Mouse (Mus musculus): ENCODE data around the gene Igsf9b.

Gene Igsf9b

DNA sequence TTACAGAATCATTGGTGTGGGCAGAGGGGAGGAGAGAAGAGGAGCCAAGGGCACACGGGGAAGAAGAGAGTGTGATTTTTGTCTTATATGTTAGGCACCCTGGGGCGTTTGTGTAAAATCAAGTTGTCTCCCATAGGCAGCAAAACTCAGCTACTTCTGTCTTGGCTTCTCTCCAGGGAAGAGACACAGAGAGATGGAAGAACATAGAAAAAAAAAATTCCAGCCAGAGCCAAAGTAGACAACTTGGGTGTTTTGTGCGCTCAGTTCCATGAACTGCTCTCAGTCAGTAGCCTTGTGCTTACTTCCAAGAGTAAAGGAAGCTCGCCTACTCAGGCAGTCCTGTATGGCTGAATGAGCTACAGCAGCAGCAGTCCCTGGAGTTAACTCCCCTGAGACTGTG lies 31.4 kb downstream of the Igsf9b start:
- DNase-seq (ENCODE audit: low spot score in 2 of 2), result no peak

DNA sequence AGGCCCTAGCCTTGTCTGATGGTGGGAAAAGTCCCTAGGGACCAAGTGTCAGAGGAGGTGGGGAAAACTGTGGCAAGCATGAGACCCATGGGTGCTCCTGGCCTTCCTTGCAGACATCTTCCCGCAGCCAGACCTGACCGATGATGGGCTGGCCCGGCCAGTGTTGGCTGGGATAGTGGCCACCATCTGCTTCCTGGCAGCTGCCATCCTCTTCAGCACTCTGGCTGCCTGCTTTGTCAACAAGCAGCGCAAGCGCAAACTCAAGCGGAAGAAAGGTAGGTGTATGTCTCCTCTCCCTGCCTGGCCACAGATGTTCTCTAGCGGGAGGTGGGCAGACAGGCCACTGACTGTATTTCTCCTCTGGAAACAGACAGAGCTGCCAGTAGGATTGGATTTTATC lies 32.5 kb downstream of the Igsf9b start:
- DNase-seq (ENCODE audit: low spot score in 2 of 2), result no peak

DNA sequence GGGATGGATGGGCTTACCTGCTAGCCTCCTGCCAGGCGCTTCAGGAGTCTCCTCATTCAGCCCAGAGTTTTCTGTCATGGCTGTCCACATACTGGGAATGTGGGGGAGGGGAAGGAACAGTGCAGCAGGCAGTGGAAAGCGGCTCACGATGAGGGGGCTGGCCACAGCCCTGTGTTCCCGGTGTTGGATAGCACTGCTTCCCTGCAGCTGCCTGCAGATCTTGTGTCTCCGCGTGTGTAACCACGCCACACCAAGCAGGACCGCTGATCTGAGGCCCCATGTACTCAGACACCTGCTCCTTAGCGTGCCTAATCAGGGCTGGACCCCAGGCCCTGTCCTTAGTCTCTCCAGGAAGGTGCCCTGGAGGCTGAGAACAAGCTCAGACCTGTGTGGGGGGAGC lies 35.9 kb downstream of the Igsf9b start:
- no peak for DNase-seq (ENCODE audit: low spot score in 2 of 2)

DNA sequence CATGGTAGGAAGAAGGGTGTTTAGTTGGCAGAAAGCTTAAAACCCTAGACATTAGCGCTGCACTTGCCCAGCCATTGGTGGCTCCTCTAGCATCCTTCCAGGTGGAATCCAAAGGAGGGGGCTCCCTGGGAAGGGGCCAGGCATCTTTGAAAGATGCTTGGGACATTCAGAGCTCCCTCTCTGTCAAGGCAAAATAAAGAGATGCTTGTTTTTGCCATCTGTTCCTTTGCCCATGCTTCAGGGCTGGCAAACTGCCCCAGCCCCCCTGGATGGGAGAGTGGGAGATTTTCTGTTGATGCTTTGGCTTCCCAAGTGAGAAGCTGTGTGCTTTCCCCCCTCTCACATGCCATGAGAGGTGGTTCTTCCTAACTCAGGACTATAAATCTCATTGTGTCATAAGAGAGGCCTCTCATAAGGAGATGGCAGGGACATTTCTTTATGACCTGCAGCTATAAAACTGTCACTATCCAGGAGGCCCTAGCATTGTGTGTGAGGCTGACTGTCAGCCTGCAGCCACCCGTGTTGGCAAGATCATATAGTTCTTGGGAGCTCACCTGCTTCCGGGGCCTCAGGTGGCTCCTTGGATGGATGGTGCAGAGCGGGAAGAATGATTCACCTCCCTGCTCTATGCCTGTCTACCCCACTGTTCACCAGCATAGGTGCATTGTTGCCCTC lies 38.1 kb downstream of the Igsf9b start:
- no peak for DNase-seq (ENCODE audit: low spot score in 2 of 2)

DNA sequence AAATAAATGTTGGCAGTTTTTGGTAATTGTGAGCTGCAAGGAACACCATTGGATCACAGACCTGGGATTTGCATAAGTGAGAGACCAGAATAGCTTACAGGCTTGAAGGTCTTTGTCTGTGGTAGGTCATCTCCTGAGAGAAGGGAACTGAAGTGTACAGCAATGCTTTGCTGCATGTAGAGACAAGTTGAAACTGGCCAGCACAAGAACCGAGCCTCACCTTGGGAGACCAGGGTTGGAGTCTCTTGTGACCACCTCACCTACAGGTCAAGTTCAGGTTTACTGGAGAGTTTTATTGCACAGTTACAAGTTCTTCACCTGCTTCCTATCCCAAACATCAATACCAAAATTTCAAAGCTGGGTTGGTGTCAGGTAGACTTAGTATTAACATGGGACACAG lies 40.2 kb downstream of the Igsf9b start:
- DNase-seq (ENCODE audit: low spot score in 2 of 2), result no peak

DNA sequence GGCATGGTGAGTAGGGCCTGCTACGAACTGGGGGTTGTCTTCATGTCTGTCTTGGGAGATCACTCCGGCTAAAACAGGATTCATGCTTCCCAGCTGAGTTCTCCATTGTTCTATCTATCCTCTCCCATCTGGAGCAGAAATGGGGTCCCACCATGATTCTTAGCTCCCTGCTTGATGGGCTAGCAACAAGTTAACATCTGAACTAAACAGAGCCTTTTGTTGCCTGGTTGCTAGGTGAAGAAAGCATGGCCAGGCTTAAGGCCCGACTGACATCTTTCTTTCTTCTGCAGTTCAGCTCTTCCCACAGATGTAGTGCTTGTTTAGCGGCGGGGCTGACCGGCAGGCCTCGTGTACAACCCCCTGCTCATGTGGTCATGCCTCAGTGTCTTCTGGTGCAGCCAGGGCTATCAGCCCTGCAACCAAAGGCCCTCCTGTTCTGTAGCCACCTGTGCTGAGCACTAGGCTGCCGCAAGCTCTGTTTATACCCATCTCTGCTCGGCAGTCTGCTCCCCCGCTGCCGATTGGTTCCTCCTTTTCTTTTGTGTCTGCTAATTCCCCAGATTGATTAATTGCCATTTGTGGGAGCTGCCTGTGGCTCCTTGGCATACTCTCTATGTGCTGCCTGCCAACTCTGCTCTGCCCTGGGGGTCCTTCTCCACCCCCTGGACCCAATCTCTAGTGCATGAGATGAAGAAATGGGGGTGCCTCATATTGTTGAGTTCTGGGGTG lies 47.7 kb downstream of the Igsf9b start:
- no peak for DNase-seq (ENCODE audit: low spot score in 2 of 2)

DNA sequence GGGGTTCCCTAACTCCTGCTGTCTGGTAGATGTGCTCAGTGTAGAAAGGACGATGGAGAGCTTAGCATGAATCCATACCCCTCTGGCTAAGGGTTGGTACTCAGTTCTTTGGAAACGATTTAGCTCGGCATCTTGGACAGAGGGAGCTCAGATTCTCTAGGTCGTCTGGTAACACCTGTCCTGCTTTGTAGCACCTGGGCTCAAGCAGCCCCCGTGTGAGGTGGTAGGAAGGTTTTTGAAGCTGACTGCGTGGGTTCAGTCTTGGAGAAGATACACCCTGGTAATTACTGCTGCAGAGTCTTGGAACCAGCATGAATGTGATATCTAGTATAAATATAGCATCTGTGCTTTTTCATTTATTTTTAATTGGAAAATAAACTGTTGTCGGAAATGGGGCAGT lies 54.1 kb downstream of the Igsf9b start:
- no peak for DNase-seq (ENCODE audit: low spot score in 2 of 2)

DNA sequence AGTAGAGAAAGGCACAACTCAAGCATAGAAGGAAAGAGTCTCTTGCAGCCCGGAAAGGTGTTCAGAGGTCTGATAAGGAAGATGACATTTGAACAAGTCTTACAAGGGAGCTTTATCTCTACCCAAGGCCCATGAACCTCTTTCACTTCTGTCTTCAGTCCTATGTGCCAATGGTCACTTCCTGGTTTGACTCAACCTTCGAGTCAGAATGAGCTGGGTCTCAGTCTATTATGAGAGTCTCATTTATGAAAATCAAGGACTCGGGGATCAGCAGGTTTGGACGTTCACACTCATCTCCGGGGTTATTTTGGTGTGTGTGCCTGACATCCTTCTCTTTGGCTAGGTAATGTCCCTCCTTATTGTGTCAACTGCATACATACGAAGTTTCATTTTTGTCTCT lies 58.9 kb downstream of the Igsf9b start:
- DNase-seq (ENCODE audit: low spot score in 2 of 2), result no peak

DNA sequence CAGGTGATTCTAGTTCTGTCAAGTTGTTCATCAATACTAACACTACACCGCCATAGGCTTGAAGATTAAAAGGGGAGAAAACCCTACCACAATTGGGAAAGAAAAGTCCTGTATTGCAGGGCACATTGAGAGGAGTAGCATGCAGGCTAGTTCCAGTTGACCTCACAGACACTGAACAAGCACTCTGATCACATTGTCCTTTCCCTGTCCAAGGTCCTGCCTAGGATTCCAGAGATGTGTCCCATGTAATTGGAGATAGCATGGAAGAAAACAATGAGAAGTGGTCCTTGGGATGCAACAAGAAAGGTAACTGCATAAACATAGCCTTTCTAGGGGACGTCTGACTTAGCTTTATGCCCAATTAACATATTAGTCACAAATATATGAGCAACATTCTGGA lies 68.2 kb downstream of the Igsf9b start:
- no peak for DNase-seq (ENCODE audit: low spot score in 2 of 2)

DNA sequence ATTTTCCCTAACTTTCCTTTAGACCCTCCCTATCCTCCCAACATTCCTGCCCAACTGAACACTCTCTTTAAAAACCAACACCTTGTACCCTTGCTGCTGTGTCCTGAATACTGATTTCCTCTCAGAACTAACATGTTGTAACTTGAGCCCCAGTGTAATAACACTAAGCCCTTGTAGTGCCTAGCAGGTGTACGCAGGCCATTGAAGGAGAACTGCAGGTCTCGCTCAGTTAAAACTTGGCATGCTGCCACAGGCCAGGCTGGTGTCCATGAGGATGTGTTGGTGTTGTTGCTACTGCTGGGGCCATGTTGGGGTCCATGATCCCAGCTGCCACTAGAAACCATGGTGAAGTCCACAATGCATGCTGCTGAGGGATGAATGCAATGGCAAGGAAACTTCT lies 70.1 kb downstream of the Igsf9b start:
- no peak for DNase-seq (ENCODE audit: low spot score in 2 of 2)

DNA sequence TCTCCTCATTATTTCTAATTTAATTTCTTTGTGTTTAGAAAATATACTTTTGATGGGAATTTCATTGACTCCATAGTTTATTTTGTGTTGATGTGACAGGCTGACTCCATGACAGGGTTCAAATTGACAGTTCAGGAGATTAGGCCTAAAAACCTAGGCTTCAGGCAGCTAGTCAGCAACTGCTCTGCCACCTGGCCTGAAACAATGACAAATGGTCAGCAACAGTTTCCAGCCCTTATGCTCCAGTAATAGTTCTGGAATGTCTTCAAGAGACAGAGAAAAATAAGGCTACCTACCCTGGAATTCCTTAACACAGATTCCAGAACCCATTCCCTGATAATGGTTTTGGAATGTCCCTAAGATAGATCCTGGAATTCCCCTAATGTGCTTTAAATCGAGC lies 76.7 kb downstream of the Igsf9b start:
- DNase-seq (ENCODE audit: low spot score in 2 of 2), result no peak

DNA sequence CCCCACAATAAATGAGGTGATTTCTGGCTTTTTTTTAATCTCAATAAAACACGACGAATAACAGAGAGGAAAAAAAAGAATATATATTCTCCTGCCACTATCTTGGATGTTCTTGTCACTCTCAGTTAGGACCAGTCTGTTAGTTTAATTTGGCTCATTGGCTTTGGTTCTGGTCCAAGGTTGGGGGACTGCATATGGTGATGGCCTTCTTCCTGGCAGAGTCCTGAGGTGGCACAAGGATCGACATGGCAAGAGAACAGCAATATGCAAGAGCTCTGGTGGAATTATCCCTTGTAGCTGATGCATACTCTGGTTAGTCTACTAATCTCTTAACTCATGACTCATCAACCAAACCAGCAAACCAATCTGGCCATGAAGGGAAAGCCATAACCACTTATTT lies 87.9 kb downstream of the Igsf9b start:
- DNase-seq (ENCODE audit: low spot score in 2 of 2), result no peak

DNA sequence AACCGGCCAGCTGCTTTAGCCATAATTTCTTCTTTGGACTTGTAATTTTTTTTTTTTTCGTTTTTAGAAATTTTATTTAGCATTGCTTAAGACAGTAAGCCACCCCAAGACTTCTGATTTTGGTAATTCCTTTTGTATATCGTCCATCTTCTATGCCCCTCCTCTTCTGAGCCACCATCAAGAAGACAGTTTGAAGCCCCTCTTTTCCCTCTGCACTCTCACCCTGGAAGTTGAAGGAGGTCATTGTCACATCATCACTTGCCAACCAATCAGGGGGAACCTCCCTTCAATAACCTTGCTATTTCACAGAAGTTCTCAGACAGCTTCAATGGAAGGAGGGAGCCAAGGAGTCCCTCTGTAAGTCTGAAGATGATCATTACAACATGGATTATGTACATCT lies 97.5 kb downstream of the Igsf9b start, which contains the start of gene Spata19:
Spata19 (plus strand) TSS at position 301 of the 400 bp plus-strand sequence.
- no peak for DNase-seq (ENCODE audit: low spot score in 2 of 2)

DNA sequence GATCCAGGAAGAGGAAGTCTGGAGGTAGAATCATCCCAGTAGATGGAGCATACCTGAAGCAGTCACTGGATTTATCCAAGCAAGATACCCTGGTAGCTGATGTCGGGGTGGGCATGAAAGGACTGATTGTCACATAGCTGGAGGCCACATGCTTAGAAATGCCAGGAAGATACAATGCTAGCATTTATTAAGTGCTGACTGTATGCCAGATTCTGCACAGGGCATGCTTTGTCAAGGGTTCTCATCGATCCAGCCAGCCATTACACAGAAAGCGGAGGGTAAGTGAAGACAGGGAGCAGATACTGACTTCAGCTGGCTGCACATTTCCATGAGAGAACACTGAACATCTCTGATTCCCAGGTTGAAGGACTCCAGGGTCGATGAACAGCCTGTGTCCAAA lies 102.2 kb downstream of the Igsf9b start:
- no peak for DNase-seq (ENCODE audit: low spot score in 2 of 2)

Data from spleen, postnatal 10 days (tissue).